Mouse (Mus musculus) adrenal gland, postnatal 4 days (tissue): ENCODE data around the gene Chrna4. TPM values are rescaled to one million over a fixed set of nuclear protein-coding genes. Genes with fewer than 3 reads are reported as not detected.

Experiments used
- DNase-seq, 2 experiments: peaks; one replicate each; pipeline ENCODE4 v3.0.0; 2021 to 2022; ENCODE audit warnings: low spot score in 2 of 2, mixed read lengths in 2 of 2
- long read RNA-seq, 2 experiments: library from polyadenylated mRNA; stranded (forward); transcript quantifications; one replicate each; pipeline ENCODE4 v2.0.0; 2021
- total RNA-seq, 2 experiments: library from RNA; stranded (reverse); gene quantifications; 2 replicates each; pipeline ENCODE4 v1.2.3; 2021

Chrna4 gene
- total RNA-seq = 10 to 100 TPM; 11.1 to 13.6 TPM
- long read RNA-seq, experiment 1, full-length matches to known transcripts = 3 of 5 reads
- long read RNA-seq, experiment 1, partial matches to known transcripts = 0 of 5 reads
- long read RNA-seq, experiment 1, other reads (novel, unspliced or antisense) = 2 of 5 reads
- long read RNA-seq, experiment 2, full-length matches to known transcripts = 1 of 3 reads
- long read RNA-seq, experiment 2, partial matches to known transcripts = 1 of 3 reads
- long read RNA-seq, experiment 2, other reads (novel, unspliced or antisense) = 1 of 3 reads

GRCm38 (mm10) chr2:181043437-181043836 lies at the start of gene Chrna4:
Gene Chrna4, minus strand, starts transcription at chr2:181043546.
- DNase-seq = no peak

GRCm38 (mm10) chr2:181090123-181090522 lies 46.8 kb upstream of the Chrna4 start:
- DNase-seq = no peak

GRCm38 (mm10) chr2:181084997-181085396 lies 41.7 kb upstream of the Chrna4 start:
- DNase-seq = no peak

GRCm38 (mm10) chr2:181083945-181084344 lies 40.6 kb upstream of the Chrna4 start:
- no peak for DNase-seq

GRCm38 (mm10) chr2:181080886-181081285 lies 37.5 kb upstream of the Chrna4 start:
- DNase-seq = no peak

DNA sequence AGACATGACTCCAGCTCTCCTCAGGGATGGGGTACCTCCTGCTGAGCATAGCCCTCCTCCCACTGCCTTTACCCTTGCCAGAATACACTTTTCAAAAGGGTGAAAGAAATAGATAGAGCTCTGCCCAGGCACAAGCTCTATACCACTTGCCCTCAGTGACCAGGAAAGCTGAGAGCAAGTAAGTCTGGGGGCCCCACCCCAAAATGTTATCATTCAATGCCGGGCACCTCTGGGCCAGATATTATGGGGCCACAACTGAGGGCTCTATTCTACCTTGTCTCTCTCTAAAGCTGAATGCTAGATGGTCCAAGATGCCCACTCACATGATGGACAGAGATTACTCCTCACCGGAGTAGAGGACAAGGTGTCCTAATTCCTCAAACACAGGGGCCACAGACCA lies 36.2 kb upstream of the Chrna4 start:
- DNase-seq = no peak

- no peak for DNase-seq
Observed at GRCm38 (mm10) chr2:181078908-181079307, 35.6 kb upstream of the Chrna4 start.

DNA sequence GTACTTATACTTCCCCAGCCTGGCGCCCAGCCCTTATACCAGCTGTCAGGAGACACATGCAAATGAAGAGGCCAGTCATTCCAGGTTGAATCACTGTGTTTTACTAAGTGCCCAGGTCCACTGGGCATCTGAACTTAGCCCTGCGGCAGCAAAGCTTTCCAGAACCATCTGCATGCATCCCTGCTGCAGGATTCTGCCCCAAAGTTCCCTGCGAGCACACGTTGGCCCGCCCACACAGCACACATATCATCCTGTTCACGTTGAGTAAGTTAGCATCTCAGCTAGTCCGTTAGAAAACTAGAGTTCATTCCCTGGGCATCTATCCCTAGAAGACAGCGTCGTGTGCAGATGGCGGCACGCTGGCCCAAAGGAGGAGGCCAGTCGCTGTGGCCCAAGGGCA lies 32.2 kb upstream of the Chrna4 start:
- DNase-seq = no peak

DNA sequence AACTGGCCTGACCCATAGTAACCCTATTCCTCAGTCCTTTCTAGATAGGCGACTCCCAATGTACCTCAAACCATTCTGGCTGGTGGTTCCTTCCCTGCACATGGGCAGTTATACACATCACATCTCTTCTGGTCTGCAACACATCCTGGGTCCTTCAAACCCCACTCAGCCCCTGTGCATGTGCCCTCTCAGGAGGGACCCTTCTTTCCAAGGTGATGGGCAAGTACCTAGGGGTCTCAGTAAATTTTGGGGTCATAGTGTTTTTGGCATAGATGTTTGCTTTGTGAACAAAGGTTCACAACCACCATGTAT lies 29.0 kb upstream of the Chrna4 start:
- DNase-seq = no peak

DNA sequence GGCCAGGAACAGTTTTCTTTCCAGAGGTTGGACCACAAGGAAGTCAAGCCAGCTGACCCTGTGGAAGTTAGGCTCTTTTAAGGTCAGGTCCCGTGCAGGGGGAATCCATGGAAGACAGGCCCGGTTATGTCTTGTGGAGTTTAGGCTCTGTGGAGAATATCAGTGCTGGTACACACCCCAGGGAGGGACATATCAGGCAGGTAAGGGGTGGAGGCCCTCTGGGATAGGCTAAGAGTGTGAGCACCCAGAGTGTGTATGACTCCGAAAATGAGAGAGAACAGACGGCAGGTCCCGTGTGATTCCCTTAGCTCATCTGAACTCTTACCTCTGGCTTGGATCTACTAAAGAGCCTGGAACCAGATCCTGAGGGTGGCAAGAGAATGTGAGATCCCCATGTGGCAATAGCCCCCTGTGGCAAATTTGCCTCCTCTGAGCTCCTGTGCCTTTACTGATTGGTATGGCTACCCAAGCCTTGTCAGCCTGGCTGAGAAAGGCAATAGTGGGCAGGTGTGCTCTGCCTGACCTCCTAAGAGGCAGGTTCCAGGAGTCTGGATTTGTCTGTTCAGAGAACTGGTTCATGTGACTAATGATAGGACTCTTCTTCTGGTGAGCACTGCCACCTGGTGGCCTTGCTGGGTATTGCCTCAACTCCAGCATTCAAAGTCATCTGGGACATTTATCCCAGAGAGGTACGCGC lies 28.5 kb upstream of the Chrna4 start:
- peak; percentile 53 to 73 for DNase-seq

GRCm38 (mm10) chr2:181070136-181070535 lies 26.8 kb upstream of the Chrna4 start:
- no peak for DNase-seq

DNA sequence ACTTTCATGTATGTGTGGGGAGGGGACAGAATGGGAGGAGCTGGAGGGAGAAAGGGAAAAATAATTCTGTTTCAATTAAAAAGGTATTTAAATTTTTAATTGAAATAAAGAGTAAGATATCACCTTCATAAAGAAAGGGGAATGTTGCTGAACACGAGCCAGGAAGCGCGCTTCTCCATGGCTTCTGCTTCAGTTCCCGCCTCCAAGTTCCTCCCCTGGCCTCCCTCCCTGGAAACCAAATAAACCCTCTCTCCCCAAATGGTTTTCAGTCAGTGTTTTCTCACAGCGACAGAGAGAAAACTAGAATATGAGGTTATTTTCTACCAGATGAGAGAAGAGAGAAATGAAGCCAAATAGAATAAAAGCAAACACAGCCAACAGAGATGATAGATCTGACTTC lies 25.2 kb upstream of the Chrna4 start:
- DNase-seq = no peak

DNA sequence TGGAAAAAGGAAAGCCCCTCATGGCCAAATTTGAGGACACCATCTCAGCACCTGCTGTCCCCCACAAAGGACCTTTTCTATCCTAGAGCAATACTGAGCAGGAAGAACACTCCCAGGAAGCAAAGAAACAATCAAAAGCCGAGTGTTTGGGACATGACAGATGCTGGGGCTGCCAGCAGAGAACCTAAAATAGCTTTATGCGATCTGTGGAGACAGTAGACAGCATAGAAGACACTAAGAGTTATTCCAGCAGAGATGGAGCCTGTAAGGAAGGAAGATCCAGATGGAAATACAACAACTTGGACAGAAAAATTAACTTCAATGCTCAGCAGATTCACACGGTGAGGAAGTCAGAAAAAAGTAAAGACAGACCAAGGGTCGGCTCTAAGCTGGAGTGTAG lies 22.5 kb upstream of the Chrna4 start:
- DNase-seq = no peak

DNA sequence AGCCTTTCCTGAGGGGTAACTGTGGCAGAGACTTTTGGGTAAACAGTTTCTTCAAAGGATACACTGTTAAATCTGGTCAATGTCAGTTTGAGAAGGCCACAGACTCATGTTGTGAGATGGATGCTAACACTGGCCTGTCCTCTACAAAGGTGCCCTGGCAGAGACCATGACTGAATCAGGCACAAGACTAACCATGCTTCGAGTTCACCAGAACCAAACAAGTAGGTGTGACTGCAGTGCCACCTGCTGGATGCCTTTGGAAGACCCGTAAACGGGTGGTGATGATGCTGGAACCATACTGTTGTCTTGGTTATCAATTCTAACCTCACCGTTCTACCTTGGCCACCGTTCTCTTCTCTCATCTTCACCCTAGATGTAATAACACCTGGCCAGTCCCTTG lies 16.8 kb upstream of the Chrna4 start:
- peak; percentile 55 to 65 for DNase-seq

- DNase-seq = no peak
Observed at GRCm38 (mm10) chr2:181058193-181058592, 14.8 kb upstream of the Chrna4 start.

DNA sequence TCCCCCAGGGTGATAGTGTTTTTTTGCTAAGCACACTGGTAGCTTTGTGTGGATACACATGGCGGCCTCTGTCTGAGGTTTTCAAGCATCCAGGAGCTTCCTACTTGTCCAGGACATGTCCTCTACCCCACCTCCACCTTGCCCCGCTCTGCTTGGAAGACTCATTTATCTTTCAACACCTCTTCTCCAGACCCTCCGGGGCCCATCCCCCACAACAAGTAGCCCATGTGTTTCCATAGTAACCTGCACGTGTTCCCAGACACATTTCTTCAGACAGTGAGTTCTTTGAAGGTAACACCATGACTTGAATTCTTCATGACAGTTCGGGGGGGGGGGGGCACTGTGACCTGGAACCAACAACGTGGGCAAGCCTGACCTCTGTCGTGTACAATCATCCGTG lies 14.0 kb upstream of the Chrna4 start:
- DNase-seq = no peak

DNA sequence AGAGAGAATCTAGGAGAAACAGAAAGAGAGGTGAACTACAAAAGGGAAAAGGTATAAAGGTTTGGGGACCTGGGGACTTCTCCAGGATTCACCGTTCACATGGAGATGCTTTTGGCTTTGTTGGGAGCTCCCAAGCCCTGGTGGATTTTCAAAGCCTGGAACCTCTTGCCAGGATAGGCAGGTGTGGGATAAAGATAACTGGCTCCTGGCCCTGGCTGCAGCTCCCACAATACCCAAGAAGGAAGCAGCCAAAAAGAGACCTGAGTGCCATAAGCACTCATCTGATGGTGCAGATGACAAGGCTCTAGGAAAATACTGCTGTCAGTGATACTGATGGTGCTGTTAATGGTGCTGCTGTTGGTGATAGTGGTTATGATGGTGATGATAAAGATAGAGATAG lies 8.8 kb upstream of the Chrna4 start:
- no peak for DNase-seq

DNA sequence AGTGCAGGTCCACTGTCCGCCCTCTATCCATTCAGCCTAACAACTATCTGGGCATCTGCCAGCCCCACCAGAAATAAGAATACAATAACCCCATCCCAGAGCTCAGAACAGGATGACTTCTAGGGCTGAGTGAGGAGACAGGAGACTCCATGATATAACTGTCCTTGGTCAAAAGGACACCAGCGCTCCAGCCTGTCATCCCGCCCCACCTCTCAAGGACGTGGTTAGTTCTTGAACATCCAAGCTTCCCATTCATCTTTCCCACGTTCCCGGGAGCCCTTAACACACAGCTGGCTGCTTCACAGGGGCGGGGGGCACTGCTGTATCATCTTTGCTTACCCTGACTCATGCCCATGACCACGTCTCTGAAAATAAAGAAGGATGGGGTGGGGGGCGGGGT lies 5.6 kb upstream of the Chrna4 start:
- no peak for DNase-seq

DNA sequence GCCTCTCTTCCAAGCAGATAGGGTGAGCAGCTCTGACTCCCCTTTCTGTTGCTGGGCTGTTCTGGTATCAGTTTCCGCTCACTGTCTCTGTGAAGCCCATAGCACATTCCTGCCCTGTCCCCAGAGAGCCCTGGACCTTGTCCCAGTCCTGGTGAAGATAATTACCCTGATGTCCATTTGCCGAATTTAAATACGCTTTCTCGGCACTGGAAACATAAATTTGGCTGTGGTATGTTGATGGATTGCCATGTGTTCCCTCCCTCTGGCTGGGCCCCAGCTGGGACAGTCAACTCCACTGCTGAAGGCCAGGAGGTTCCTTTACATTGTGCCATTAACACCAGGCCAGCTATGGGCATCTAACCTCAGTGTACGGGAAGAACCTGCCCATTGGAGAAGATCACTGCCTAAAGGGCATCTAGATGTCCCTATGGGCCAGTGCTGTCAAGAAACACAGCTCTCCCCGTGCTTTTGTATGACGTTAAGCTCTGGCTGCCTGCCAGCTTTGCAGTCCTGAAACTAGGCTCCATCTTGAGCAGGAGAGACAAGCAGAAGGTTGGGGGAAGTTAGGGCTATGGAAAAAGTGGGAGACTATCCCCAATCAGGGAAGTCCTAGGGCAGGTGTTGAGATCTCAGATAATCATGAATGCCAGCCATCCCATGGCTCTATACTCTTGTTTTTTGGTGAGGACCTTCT lies 5.1 kb upstream of the Chrna4 start:
- DNase-seq = no peak

GRCm38 (mm10) chr2:181044001-181044400 lies 655 bp upstream of the Chrna4 start:
- DNase-seq = no peak

DNA sequence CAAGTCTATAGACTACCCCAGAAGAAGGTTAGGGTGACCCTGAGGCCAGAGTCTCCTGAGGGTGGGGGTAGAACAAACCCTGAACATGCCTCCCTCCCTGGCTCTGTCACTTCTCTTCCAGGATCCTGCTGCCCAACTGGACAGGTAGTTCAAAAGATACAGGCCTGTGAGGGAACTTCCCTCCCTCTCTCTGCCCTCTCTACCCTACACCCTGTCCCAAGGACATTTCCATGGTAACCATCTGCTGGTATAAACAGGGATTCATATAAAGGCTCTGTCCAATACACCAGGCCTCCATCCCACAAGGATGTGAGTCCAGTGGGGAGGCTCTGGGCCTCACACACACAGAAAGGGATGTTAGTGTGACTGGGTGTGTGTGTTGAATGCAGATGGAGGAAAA lies 970 bp downstream of the Chrna4 start:
- no peak for DNase-seq

DNA sequence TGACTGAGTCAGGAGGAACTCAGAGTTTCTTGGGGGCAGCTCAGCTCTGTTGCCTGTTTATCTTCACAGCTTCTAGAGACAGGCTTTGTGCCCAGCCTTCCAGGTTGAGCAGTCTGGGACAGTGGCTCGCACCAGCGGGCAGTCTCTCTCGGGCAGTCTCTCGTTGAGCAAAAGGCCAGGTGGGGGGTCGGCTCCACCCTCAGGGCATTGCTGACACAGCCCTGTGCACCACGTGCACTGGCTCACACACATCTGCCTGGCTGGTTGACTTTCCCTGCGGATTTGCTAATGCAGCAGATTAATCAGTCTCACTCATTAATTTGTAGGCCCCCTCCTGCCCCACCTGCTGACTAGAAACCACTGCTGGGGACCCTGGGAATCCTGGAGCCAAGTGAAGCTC lies 1.4 kb downstream of the Chrna4 start:
- no peak for DNase-seq

- DNase-seq = no peak
Observed at GRCm38 (mm10) chr2:181039356-181039680, 4.0 kb downstream of the Chrna4 start.
